Mouse (Mus musculus) limb, embryonic 11.5 days (tissue): ENCODE results near the gene Zfp958. TPM values are rescaled to one million over a fixed set of nuclear protein-coding genes. Genes with fewer than 3 reads are reported as not detected.
"Not testable (repeated sequence)": the region's sequence is repeated elsewhere in the genome, so short reads cannot be mapped to it uniquely, and the experiment has no call there.

ENCODE experiments used
- ATAC-seq: fragments of 200-750 bp; cut with Nextera tagmentation; 2 replicates; pipeline ENCODE4 v1.8.0; 2017; ENCODE audit warnings: low read depth; ENCODE audit not compliant: insufficient number of reproducible peaks, low FRiP score, low TSS enrichment
- DNase-seq: peaks from one replicate; pipeline ENCODE4 v3.0.0-alpha.2; 2015; ENCODE audit warnings: low spot score
- H3K27ac ChIP-seq: fragments of 300-500 bp; sonication (generic); replicated peaks from 2 replicates; pipeline ENCODE4 v1.5.1; 2014; ENCODE audit warnings: low read depth, mild to moderate bottlenecking, low read length
- H3K27me3 ChIP-seq: fragments of 300-500 bp; sonication (generic); 2 replicates; pipeline ENCODE4 v1.6.1; 2014; ENCODE audit warnings: mild to moderate bottlenecking, low read length, mixed read lengths; ENCODE audit not compliant: control insufficient read depth, insufficient read depth
- H3K36me3 ChIP-seq: fragments of 300-500 bp; sonication (generic); 2 replicates; pipeline ENCODE4 v1.6.1; 2014; ENCODE audit warnings: mild to moderate bottlenecking, low read length, moderate library complexity, mixed read lengths; ENCODE audit not compliant: control insufficient read depth, insufficient read depth
- H3K4me1 ChIP-seq: fragments of 300-500 bp; sonication (generic); 2 replicates; pipeline ENCODE4 v1.6.1; 2014; ENCODE audit warnings: low read length, mixed read lengths; ENCODE audit not compliant: control insufficient read depth, insufficient read depth
- H3K4me2 ChIP-seq: fragments of 300-500 bp; sonication (generic); 2 replicates; pipeline ENCODE4 v1.6.1; 2014; ENCODE audit warnings: low read depth, mild to moderate bottlenecking, moderate library complexity; ENCODE audit not compliant: severe bottlenecking
- H3K4me3 ChIP-seq: fragments of 300-500 bp; sonication (generic); 2 replicates; pipeline ENCODE4 v1.5.1; 2014; ENCODE audit warnings: low read depth, low read length
- H3K9ac ChIP-seq: fragments of 300-500 bp; sonication (generic); 2 replicates; pipeline ENCODE4 v1.6.1; 2014; ENCODE audit warnings: mild to moderate bottlenecking, low read length
- H3K9me3 ChIP-seq: fragments of 300-500 bp; sonication (generic); 2 replicates; pipeline ENCODE4 v1.6.1; 2016; ENCODE audit warnings: low read length; ENCODE audit not compliant: control insufficient read depth
- WGBS: fragments of 180-500 bp; shearing (Covaris S2); extraction: QIAGEN DNeasy Blood & Tissue Kit; methylation state at CpG from one replicate; pipeline ENCODE4 v1.1.7; 2014; 5-methylcytosine and 5-hydroxymethylcytosine counted together
- polyA plus RNA-seq: library from polyadenylated mRNA; unstranded; fragments of >200 nt; fragmentation: Nextera tagmentation; extraction: Ambion mirVana; gene quantifications from 2 replicates; pipeline ENCODE4 v1.2.1, GENCODE M21; 2014

The Zfp958 gene
- polyA plus RNA-seq: 16.8 and 17.7 TPM in 2 replicates

DNA sequence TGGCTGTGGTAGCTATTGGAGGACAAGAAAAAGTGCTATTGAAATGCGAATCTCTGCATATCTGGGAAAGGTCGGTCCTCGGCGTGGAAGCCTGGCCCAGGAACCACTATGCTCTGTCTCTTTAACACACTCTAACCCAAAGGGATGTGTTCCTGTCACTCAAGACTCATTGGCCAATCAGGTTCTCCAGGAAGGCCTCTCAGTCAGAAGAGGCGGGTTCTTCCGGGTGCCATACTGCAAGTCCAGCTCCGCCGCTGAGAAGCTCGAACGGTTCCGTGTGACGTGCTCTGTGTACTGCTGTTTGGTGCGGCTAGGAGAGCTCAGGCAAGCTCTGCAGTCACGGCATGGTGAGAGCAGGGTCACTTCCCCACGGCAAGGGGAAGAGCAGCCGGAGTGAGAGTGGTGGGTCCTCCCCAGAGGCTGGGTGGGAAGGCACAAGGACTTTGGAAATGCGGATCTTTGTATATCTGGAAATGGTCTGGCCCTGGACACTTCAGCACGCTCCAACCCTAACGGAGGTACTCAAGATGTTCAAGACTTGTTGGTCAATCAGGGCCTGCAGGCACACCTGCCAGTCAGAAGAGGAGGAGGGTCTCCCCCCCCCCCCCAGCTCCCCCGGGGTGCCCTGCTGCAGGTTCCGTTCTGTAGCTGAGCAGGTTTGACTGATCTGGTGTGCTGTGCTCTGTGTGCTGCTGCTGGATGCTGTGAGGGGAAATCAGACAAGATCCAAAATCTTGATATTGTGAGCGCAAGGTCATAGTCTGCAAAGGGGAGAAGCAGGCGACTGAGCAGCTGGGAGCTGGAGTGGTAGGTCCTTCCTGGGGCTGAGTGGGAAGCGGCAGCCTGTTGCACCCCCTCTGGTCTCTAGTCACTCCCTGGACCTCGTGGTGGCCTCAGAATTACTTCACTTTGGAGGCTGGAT, at the start of gene Zfp958:
TSS of gene Zfp958 (plus strand) at position 236 of the 922 bp plus-strand sequence.
- no peaks in the 10 kb centered on the region for H3K36me3 ChIP-seq
- H3K9me3 ChIP-seq: no peaks in the 10 kb centered on the region
- H3K4me1 ChIP-seq: no peaks in the 10 kb centered on the region
- under 1% methylated on average over 25 of the region's 25 CpGs for WGBS
- ATAC-seq (peak; percentile 100), DNase-seq (peak; percentile 94)
- peak within 1 kb of the TSS; percentile 67 for H3K9ac ChIP-seq
- H3K27me3 ChIP-seq: no peaks in the 10 kb centered on the region
- peak within 1 kb of the TSS; percentile 89 for H3K4me2 ChIP-seq
- 0 out of 2 replicates have a peak within 1 kb of the TSS, but pooled peaks have one; percentile 24 for H3K27ac ChIP-seq
- H3K4me3 ChIP-seq: peak within 1 kb of the TSS; percentile 63

GRCm38 (mm10) chr8:4581986-4582385, 31.0 kb upstream of the Zfp958 start:
- H3K4me1 ChIP-seq: no peaks in the 10 kb centered on the region
- no peak overlapping the region for H3K4me3 ChIP-seq
- ATAC-seq (no peak), DNase-seq (no peak)
- H3K27me3 ChIP-seq: no peaks in the 10 kb centered on the region
- WGBS: 69% methylated on average over 3 of the region's 3 CpGs
- H3K36me3 ChIP-seq: no peaks in the 10 kb centered on the region
- H3K9ac ChIP-seq: no peak overlapping the region
- no peak overlapping the region for H3K27ac ChIP-seq
- no peaks in the 10 kb centered on the region for H3K9me3 ChIP-seq
- no peak overlapping the region for H3K4me2 ChIP-seq

GRCm38 (mm10) chr8:4582754-4583178, 30.2 kb upstream of the Zfp958 start:
- H3K9me3 ChIP-seq: no peaks in the 10 kb centered on the region
- no peak for DNase-seq
- H3K9ac ChIP-seq: no peak overlapping the region
- no peaks in the 10 kb centered on the region for H3K36me3 ChIP-seq
- H3K4me2 ChIP-seq: no peak overlapping the region
- no peak for ATAC-seq
- no peak overlapping the region for H3K27ac ChIP-seq
- no peaks in the 10 kb centered on the region for H3K4me1 ChIP-seq
- no peak overlapping the region for H3K4me3 ChIP-seq
- no peaks in the 10 kb centered on the region for H3K27me3 ChIP-seq
- WGBS: 45% methylated on average over 6 of the region's 6 CpGs

DNA sequence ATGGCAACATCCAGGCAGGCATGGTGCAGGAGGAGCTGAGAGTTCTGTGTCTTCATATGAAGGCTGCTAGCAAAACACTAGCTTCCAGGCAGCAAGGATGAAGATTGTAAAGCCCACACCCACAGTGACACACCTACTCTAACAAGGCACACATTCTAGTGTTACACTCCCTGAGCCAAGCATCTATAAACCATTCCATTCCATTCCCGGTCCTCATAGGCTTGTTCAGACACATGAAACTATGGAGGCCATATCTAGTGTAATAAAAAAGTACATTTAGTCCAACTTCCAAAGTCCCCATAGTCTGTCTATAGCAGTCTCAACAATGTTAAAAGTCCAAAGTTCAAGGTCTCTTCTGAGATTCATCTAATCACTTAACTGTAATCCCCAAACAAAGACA, 28.3 kb upstream of the Zfp958 start:
- WGBS: 81% methylated on average over 1 of the region's 1 CpGs
- DNase-seq (no peak), ATAC-seq (no peak)
- Histone ChIP-seq H3K27me3 (no peaks in the 10 kb centered on the region), H3K9ac (no peak overlapping the region), H3K4me1 (no peaks in the 10 kb centered on the region), H3K9me3 (no peaks in the 10 kb centered on the region), H3K36me3 (no peaks in the 10 kb centered on the region), H3K4me3 (no peak overlapping the region), H3K4me2 (no peak overlapping the region), H3K27ac (no peak overlapping the region)

DNA sequence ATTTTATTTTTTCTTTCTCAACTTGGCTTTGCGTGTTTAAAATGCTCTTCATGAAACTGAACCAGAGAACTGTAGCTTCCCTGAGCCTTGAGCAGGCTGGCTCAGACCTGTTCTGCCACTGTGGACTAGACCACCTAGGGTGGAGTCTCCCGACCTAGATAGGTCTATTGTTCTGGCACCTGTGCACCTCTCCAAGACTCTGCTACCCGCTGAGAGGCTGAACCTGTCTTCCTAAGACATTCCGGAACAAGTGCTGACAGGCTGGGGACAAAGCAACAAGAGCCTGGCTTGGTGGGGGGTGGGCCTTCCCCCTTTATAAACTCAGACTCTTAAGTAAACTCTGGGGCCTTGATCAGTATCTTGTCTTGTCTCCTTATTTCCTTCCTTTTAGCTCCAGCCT, 26.6 kb upstream of the Zfp958 start:
- H3K9ac ChIP-seq: no peak overlapping the region
- no peak overlapping the region for H3K4me2 ChIP-seq
- 49% methylated on average over 4 of the region's 4 CpGs for WGBS
- DNase-seq: no peak
- no peak overlapping the region for H3K27ac ChIP-seq
- no peak for ATAC-seq
- no peaks in the 10 kb centered on the region for H3K4me1 ChIP-seq
- no peaks in the 10 kb centered on the region for H3K36me3 ChIP-seq
- H3K9me3 ChIP-seq: no peaks in the 10 kb centered on the region
- no peak overlapping the region for H3K4me3 ChIP-seq
- no peaks in the 10 kb centered on the region for H3K27me3 ChIP-seq

- no peaks in the 10 kb centered on the region for H3K9me3 ChIP-seq
- no peaks in the 10 kb centered on the region for H3K4me1 ChIP-seq
- H3K27me3 ChIP-seq: no peaks in the 10 kb centered on the region
- 43% methylated on average over 9 of the region's 9 CpGs for WGBS
- no peak overlapping the region for H3K4me2 ChIP-seq
- no peaks in the 10 kb centered on the region for H3K36me3 ChIP-seq
- DNase-seq: peak; percentile 73
- no peak overlapping the region for H3K27ac ChIP-seq
- no peak overlapping the region for H3K9ac ChIP-seq
- ATAC-seq: peak; percentile 68; the same call in 1 of the 2 replicates
- no peak overlapping the region for H3K4me3 ChIP-seq
Observed at GRCm38 (mm10) chr8:4588165-4589000, 24.6 kb upstream of the Zfp958 start.

DNA sequence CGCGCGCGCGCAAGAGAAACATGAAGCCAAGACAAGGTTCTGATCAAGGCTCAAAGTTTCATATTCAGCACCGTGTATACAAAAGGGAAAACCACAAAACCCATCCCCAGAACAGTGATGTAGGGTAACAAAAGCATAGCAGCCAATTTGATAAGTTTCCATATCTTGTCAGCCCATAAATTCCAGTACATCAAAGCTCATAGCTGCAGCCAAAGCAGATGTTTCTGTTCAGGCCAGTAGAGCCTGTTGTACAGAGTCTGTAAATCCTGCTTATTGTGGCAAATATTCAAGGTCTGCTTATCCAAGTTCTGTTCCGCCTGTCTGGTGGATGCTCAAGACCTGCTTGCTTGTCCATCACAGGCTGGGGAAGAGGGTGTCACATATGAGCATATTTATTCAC, 4.1 kb upstream of the Zfp958 start:
- Histone ChIP-seq H3K4me3 (no peak overlapping the region), H3K9me3 (no peaks in the 10 kb centered on the region)
- 85% methylated on average over 7 of the region's 7 CpGs for WGBS

DNA sequence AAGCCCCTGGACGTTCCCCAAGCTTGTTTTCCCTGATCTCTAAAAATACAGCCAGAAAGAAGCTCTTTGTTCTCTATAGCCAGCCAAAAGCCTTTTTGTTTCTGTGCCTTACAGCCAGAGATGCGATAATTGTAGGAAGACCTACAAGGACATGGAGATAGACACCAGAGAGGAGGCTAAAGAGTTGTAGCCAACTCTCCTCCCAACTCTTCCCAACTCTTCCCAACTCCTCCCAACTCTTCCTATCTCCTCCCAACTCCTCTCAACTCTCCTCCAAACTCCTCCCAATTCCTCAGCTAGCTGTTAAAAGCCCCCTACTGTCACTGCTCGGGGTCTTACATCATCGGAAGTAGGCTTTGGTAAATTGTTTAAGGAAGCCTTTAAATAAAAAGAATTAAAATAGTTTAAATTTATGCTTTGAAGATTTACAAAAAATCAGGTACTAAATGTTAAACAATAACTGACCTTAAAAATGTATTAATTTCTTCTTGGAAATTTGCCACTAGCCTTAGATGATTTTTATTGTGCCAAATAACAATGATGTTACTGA, 1.3 kb upstream of the Zfp958 start:
- 87% methylated on average over 4 of the region's 4 CpGs for WGBS

More for the DNA sequence above, 4.1 kb upstream of the Zfp958 start:
- H3K36me3 ChIP-seq: no peaks in the 10 kb centered on the region
- no peaks in the 10 kb centered on the region for H3K4me1 ChIP-seq
- H3K4me2 ChIP-seq: no peak overlapping the region
- no peaks in the 10 kb centered on the region for H3K27me3 ChIP-seq
- ATAC-seq (no peak), DNase-seq (no peak)
- no peak overlapping the region for H3K27ac ChIP-seq
- H3K9ac ChIP-seq: no peak overlapping the region

More for the DNA sequence above, 1.3 kb upstream of the Zfp958 start:
- not testable (repeated sequence) for H3K4me1 ChIP-seq, H3K36me3 ChIP-seq, H3K27me3 ChIP-seq, H3K27ac ChIP-seq, H3K4me3 ChIP-seq, H3K9me3 ChIP-seq, H3K4me2 ChIP-seq, H3K9ac ChIP-seq, ATAC-seq, DNase-seq
